Mouse (Mus musculus) layer of hippocampus, adult 2 months (tissue): ENCODE data around the gene Ccsap. TPM values are rescaled to one million over a fixed set of nuclear protein-coding genes. Genes with fewer than 3 reads are reported as not detected.
"Not testable (repeated sequence)": the region's sequence is repeated elsewhere in the genome, so short reads cannot be mapped to it uniquely, and the experiment has no call there.

Experiments used
- DNase-seq, 2 experiments: peaks; one replicate each; pipeline ENCODE4 v3.0.0; 2022; ENCODE audit warnings: low spot score in 2 of 2
- H3K27ac ChIP-seq: fragments of 200-600 bp; 2 replicates; pipeline ENCODE4 v1.8.1; 2022
- H3K4me3 ChIP-seq: fragments of 200-600 bp; 2 replicates; pipeline ENCODE4 v1.8.1; 2022; ENCODE audit warnings: mild to moderate bottlenecking
- CTCF ChIP-seq: fragments of 200-600 bp; conservative IDR thresholded peaks from 2 replicates; pipeline ENCODE4 v1.8.1; 2022; ENCODE audit warnings: antibody characterized with exemption, mild to moderate bottlenecking, moderate library complexity
- total RNA-seq, 2 experiments: library from RNA; stranded (reverse); gene quantifications; 2 replicates each; pipeline ENCODE4 v1.2.3; 2021

Ccsap gene
- total RNA-seq, 2 experiments from 2014 or later = 62.3 to 62.7 TPM

GRCm38 (mm10) chr8:123819683-123820610 is 40.1 kb downstream of the Ccsap start:
- Histone ChIP-seq H3K4me3 (no peak overlapping the region), H3K27ac (no peak overlapping the region)
- no peak for DNase-seq
- no peak for TF ChIP-seq CTCF

DNA sequence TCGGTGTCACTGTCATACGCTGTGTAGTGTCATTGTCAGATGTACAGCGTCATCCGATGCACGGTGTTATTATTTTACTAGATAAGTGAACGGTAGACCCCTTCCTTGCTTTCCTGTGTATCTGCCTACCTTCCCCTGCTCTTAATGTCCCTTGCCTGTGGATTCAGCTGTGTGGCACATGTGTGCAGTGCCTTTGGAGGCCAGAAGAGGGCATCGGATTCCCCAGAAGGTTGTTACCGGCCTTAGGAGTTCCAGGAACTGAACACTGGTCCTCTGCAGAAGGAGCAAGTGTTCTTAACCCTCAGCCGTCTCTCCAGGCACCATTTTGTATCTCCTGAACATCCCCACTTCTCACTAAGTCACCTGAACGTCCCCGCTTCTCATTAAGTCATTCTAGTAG is 42.3 kb downstream of the Ccsap start:
- peak; percentile 40 for TF ChIP-seq CTCF
- no peak for DNase-seq
- Histone ChIP-seq H3K4me3 (no peak overlapping the region), H3K27ac (no peak overlapping the region)

DNA sequence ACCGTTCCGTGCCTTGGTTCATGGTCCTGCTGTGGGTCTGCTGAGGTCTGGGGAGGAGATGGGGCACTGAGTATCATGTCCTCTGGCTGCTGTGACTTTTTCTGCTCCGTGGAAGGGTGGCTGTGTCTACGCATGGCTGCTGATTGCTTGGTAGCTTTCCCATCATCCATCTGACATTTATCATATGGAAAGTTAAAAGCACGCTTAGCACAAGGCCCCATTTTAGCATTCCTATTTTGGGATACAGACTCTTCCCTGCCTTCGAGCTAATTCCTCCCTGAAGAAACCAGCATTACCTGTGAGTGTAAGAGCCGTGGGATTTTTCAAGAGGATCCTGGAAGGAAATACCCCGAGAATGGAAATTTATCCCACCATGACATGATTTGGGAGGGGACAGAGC is 43.1 kb downstream of the Ccsap start:
- no peak overlapping the region for H3K4me3 ChIP-seq
- H3K27ac ChIP-seq = no peak overlapping the region
- no peak for TF ChIP-seq CTCF
- no peak for DNase-seq

GRCm38 (mm10) chr8:123815325-123815724 is 44.7 kb downstream of the Ccsap start:
- Histone ChIP-seq H3K27ac (no peak overlapping the region), H3K4me3 (no peak overlapping the region)
- TF ChIP-seq CTCF = no peak
- DNase-seq = no peak

GRCm38 (mm10) chr8:123813892-123814266 is 46.1 kb downstream of the Ccsap start:
- Histone ChIP-seq H3K4me3 (no peak overlapping the region), H3K27ac (peak overlapping the region; percentile 54)
- TF ChIP-seq CTCF = no peak
- no peak for DNase-seq

- DNase-seq = no peak
- peak overlapping the region; percentile 54 for H3K27ac ChIP-seq
- H3K4me3 ChIP-seq = peak overlapping the region; percentile 13; the same call in 1 of the 2 replicates
- no peak for TF ChIP-seq CTCF
Measured at GRCm38 (mm10) chr8:123813173-123813891, 46.7 kb downstream of the Ccsap start.

DNA sequence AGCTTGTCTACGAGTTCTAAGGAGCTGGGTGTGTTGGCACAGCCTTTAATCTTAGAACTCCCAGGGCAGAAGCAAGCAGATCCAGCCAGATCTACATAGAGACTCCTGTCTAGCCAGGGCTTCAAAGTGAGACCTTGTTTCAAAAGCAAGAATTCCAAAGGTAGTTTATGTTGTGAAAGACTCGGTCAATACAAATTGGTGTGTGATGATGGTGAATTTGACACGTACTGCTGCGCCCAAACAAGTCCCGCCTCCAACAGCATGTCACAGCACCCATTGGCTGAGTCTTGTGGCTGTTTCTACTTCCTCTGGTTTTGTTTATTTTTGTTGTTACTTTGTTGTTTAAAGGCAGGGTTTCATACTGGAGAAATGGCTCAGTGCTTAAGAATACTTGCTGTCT is 47.8 kb downstream of the Ccsap start:
- TF ChIP-seq CTCF = no peak
- H3K27ac ChIP-seq = no peak overlapping the region; the same call in 1 of the 2 replicates
- no peak overlapping the region for H3K4me3 ChIP-seq
- no peak for DNase-seq

- not testable (repeated sequence) for DNase-seq, H3K4me3 ChIP-seq, H3K27ac ChIP-seq
Measured at GRCm38 (mm10) chr8:123809342-123809741, 50.7 kb downstream of the Ccsap start.

DNA sequence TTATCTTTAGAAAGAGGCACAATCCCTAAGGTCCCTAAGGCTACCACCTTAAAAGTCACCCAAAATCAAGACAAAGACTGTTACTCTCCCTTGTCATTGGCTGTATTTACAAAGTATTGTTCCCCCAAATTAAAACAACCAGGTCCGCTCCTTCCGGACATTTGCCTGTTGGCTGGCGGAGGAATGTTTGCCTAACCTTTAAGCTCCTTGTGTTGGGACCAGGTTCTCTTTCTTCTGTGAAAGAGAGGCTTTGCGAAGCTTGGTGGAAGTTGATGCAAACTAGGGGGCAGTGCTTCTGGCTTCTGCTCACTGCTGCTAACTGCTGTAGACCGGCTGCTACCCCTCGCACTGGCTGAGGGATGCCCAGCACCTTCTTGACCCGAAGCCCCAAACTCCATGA is 51.3 kb downstream of the Ccsap start:
- Histone ChIP-seq H3K4me3 (no peak overlapping the region), H3K27ac (no peak overlapping the region)
- no peak for TF ChIP-seq CTCF
- DNase-seq = no peak

- Histone ChIP-seq H3K27ac (no peak overlapping the region; the same call in 1 of the 2 replicates), H3K4me3 (peak overlapping the region; percentile 97; the same call in 1 of the 2 replicates)
- no peak for DNase-seq
- no peak for TF ChIP-seq CTCF
Measured at GRCm38 (mm10) chr8:123807852-123808573, 52.0 kb downstream of the Ccsap start.

GRCm38 (mm10) chr8:123807024-123807431 is 53.0 kb downstream of the Ccsap start:
- H3K27ac ChIP-seq = peak overlapping the region; percentile 93
- peak overlapping the region; percentile 97 for H3K4me3 ChIP-seq
- no peak for DNase-seq
- 0 out of 2 replicates have a peak, but pooled peaks have one; percentile 3 for TF ChIP-seq CTCF

GRCm38 (mm10) chr8:123806374-123806935 is 53.6 kb downstream of the Ccsap start:
- TF ChIP-seq CTCF = no peak

More at GRCm38 (mm10) chr8:123806374-123806935, 53.6 kb downstream of the Ccsap start:
- Histone ChIP-seq H3K4me3 (peak overlapping the region; percentile 97), H3K27ac (peak overlapping the region; percentile 93)
- no peak for DNase-seq
